Mouse (Mus musculus): Measurements from ENCODE around the gene Aurka. TPM values are rescaled to one million over a fixed set of nuclear protein-coding genes. Genes with fewer than 3 reads are reported as not detected.
A peak's percentile ranks its signal among the peaks of the same experiment; 100 is the strongest.

Gene Aurka
- total RNA-seq (2021): 10 to 100 TPM; 11.5 to 14.4 TPM
- long read RNA-seq, experiment 1, transcript Aurka-203 (9 exons, 1,862 nt): major isoform, 11 of 21 reads
- long read RNA-seq, experiment 1, partial matches to known transcripts: 5 of 21 reads
- long read RNA-seq, experiment 1, other reads (novel, unspliced or antisense): 3 of 21 reads
- long read RNA-seq, experiment 2, transcript Aurka-203 (9 exons, 1,862 nt): major isoform, 10 of 11 reads
- long read RNA-seq, experiment 2, partial matches to known transcripts: 1 of 11 reads
- long read RNA-seq, experiment 2, other reads (novel, unspliced or antisense): 0 of 11 reads

- DNase-seq: peak; percentile 94
These were observed at the start of gene Aurka, which contains the start of gene Cstf1 for GRCm38 (mm10) chr2:172370411-172371223. Aurka (minus strand) TSS chr2:172370535. Cstf1 (plus strand) TSS chr2:172370681.

DNA sequence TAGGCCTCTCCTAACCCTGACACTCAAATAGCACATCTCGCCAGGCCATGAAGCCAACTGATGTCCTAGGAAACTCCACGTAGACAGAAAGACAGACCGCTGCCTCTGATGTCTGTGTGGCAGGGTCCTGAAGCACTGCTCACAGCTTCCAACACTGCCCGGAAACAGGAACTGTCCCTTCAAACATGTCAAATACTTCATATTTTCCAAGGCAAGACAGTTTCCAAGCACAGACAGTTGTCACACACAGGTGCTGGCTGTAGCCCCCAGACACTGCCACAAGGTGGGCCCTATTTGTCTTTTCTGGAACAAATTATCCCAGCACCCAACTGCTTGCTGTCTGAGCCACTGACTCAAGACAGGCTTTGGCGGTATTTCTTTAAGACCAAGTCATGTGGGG, 47.9 kb upstream of the Aurka start:
- DNase-seq: no peak

GRCm38 (mm10) chr2:172416876-172417275, 46.5 kb upstream of the Aurka start:
- DNase-seq: no peak

DNA sequence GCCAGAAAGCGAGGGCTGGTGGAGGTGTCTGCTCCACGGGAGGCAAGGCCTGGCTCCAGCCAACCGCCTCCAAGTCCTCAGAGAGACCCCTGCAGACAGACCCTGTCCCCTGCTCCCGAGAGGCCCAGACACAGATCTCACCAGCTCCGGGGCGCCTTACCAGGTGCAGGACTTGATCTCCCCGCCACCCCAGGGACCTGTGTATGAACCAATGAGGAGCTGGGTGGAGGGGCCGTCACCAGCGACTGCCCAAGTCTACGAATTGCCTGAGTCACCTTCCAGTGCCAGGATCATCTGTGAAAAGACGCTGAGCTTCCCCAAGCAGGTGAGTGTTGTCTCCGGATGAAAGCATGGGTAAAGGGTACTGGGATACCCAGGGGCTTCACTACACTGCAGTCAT, 45.9 kb upstream of the Aurka start:
- no peak for DNase-seq

GRCm38 (mm10) chr2:172413894-172414293, 43.6 kb upstream of the Aurka start:
- DNase-seq: no peak

GRCm38 (mm10) chr2:172413273-172413672, 42.9 kb upstream of the Aurka start:
- DNase-seq: no peak

GRCm38 (mm10) chr2:172412454-172412853, 42.1 kb upstream of the Aurka start:
- no peak for DNase-seq

DNA sequence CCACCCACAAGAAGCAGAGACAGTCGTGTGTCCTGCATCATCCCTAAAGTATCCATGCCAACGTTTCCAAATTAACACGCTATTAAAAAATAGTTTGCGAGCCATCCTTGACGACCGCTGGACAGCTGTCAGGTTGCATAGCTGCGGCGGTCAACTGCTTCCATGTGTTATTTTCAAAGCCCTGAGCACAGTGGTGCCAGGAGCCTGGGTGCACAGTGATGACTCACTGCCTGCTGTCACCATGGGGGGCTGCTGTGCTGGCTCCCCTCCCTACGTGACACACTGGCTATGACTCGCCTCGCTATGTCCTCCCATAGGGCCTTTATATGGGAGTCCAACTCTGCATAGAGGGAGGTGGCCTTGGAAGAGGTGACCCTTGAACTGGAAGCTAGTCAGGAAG, 40.8 kb upstream of the Aurka start:
- DNase-seq: no peak

GRCm38 (mm10) chr2:172410686-172411085, 40.4 kb upstream of the Aurka start:
- DNase-seq: no peak

DNA sequence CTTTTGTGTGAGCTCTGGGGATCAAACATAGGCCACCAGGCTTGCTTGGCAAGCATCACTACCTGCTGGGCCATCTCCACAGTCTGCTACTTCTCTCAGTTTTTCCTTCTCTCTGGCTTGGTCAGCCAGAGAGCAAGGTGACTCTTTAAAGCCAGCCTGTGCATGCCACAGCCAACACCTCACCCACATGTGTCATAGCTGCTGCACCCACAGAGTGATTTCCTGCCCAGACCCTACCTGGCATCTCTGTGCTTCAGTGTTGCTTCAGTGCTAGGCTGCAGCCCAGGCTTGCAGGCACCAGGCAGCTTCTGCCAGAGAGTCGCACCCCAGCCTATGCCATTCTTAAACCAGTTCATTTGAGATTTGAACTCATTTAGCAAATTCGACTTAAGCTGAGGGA, 37.2 kb upstream of the Aurka start:
- DNase-seq: no peak

GRCm38 (mm10) chr2:172406173-172406572, 35.8 kb upstream of the Aurka start:
- no peak for DNase-seq

- DNase-seq: no peak
These were observed 34.7 kb upstream of the Aurka start for GRCm38 (mm10) chr2:172405011-172405410.

- no peak for DNase-seq
These were observed 33.9 kb upstream of the Aurka start for GRCm38 (mm10) chr2:172404239-172404638.

DNA sequence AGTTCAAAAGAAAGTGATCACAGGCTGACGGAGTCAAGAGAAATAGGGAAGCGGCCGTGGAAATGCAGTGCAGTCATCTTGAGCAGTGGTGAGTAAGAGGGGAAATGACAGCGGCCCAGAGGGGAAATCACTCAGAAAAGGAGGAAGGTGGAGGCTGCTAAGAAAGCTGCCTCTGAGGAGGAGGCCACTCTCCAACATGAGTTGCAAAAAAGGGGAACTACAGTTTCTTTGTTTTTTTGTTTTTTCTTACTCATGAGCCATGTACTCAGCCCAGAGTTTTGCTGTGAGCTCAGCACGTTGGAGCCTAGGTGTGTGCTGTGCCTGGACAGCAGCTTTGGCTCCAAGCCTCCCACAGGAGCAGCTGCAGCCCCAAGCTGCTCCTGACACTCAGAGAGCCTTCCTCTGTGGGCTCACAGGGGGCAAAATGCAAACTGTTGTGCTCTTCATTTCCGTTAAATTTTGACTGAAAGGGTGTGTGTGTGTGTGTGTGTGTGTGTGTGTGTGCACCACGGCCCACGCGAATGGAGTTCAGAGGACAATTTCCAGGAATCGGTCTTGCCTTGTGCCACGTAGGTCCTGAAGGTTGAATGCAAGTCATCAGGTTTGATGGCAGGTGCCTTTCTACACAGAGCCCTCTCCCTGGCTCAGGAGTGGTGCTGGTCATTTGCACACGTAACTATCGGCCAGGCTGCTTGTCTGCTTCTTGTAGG, 30.9 kb upstream of the Aurka start:
- DNase-seq: no peak

GRCm38 (mm10) chr2:172399901-172400300, 29.6 kb upstream of the Aurka start:
- no peak for DNase-seq

DNA sequence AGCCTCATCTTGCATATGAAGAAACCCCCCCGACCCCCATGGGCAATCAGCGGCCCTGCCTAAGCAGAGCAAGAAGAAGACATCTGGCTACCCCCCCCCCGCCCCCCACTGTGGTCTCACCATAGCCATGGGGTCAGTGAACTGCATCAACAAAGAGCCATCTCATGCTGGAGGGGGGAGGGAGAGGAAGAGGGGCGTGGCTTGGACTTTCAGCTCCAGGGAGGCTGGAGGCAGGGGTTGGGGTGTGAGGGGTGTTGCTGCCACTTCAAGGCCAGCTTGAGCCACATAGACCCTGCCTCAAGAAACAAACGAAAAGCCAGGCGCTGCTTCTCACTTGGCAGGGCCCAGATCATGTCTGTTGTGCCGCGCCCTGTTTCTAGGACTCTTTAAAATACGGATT, 25.6 kb upstream of the Aurka start:
- no peak for DNase-seq

DNA sequence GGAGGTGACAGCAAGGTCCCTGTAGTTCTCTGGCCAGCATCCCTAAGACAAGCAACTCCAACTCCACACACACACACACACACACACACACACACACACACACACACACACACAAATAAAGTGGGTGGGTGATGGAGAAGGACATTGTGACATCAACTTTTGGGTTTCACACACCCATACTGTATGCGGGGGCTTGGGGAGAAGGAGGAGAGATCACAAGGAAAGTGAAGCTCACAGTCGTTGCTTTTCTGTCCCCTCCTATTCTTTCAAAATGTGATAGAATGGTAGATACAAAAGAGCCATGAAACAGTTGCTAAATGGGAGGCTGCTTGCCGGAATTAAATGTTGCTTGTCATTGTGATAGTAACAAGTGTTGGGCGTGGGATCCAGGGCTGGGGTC, 24.3 kb upstream of the Aurka start:
- DNase-seq: no peak

- DNase-seq: no peak
These were observed 23.7 kb upstream of the Aurka start for GRCm38 (mm10) chr2:172394052-172394392.

DNA sequence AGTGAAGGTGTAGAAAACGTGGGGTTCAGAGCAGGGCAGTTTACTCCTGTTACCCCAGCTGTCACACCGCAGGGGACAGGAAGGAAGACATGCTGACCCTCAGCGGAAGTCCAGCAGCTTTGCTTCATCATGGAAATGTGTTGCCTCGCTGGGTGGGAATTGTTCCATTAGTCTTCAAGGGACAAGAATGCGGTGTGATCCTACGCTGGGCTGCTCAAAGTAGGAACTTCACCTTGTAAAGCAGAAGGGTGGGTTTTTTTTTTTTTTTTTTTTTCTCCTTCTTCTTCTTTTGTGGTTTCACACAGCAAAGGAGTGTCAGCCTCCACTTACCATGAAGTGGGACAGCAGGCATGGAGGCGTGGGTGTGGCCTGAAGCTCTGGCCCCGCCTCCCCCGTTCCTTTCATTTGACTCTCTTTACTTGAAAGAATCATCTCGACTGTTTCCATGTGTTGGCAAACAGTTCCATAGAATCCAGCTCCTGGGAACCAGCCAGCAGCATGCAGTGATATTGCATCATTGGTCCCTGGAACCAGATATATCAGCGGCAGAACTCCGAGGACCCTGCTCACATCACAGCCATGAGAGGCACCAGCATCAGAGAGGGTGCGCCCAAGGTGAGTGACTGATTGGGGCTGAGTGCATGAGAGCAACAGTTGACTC, 23.2 kb upstream of the Aurka start, which contains the start of gene Cass4:
TSS of gene Cass4 (plus strand) at position 404 of the 661 bp plus-strand sequence.
- peak; percentile 45 for DNase-seq

GRCm38 (mm10) chr2:172392041-172392521, 21.7 kb upstream of the Aurka start:
- no peak for DNase-seq

DNA sequence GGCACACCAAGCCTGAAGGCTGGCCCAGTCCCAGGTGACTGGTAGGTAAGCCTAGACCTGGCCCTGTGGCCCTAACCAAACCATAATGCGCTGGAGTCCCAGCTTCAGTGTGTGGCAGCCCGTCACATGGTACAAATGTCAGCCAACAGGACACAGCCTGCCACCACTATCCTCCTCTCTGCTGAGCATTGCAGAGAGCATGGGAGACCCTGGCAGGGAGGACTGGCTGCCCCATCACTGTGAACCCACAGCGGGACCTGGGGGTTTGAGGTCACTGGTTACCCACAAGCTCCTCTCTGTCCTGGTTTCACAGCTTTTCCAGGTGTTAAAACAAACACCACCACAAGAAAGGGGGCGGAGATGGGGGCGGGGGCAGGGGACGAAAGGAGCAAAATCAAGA, 20.0 kb upstream of the Aurka start:
- DNase-seq: no peak

GRCm38 (mm10) chr2:172384715-172385114, 14.4 kb upstream of the Aurka start:
- no peak for DNase-seq

Data from adrenal gland, postnatal 10 days (tissue).